ENCODE assay signal across 8 mouse cellular contexts in the genomic region with DNA sequence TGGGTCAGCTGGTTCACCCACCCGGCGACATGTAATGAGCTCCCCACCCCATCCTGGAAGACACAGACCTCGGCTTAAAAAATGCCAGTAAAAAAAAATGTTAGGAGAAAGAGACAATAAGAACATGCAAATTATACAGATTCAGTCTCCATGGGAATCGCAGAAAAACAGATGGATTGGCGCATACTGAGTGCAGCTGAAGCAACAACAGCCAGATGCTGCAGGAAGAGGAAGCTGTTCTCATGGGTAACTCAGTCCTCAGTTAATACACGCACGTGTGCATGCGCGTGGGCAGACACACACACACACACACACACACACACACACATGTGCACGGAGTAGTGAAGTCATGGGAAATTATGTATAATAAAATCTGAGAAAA. TPM values are rescaled to one million over a fixed set of nuclear protein-coding genes. Genes with fewer than 3 reads are reported as not detected.
A peak's percentile ranks its signal among the peaks of the same experiment; 100 is the strongest.
DNase-seq lines count a peak whose midpoint lies in the region; ATAC-seq and TF ChIP-seq lines count a peak whose summit lies in the region.

No protein-coding gene starts in this region.

- TF ChIP-seq POLR2A in cortical plate, adult 2 months (IDR thresholded peaks at IDR 0.05; ENCODE audit: extremely low read depth, insufficient read depth, low read length), result no peak

- no peaks in the 10 kb centered on the region for H3K36me3 ChIP-seq in limb, embryonic 13.5 days
- peaks cover 3% of the 10 kb centered on the region; the same call in 1 of the 2 replicates for H3K36me3 ChIP-seq in limb, embryonic 10.5 days
- H3K36me3 ChIP-seq in heart, embryonic 14.5 days (ENCODE audit: control insufficient read depth, insufficient read depth, low read length), result no peaks in the 10 kb centered on the region

- H3K27me3 ChIP-seq in limb, embryonic 13.5 days, result no peaks in the 10 kb centered on the region
- no peaks in the 10 kb centered on the region for H3K27me3 ChIP-seq in limb, embryonic 10.5 days (ENCODE audit: low read depth, poor library complexity, severe bottlenecking)
- no peaks in the 10 kb centered on the region for H3K27me3 ChIP-seq in heart, embryonic 14.5 days (ENCODE audit: control insufficient read depth, insufficient read depth, low read length)

- DNase-seq in limb, embryonic 10.5 days (ENCODE audit: low spot score), result no peak
- peak; percentile 37 for DNase-seq in lung, postnatal 36 days
- peak; percentile 50 for DNase-seq in telencephalon, adult 2 months (ENCODE audit: low read depth, low spot score)
- DNase-seq in cerebellum, adult 18-20 months, result no peak

- H3K4me1 ChIP-seq in limb, embryonic 13.5 days, result peaks cover 23% of the 10 kb centered on the region
- H3K4me1 ChIP-seq in limb, embryonic 10.5 days, result peaks cover 16% of the 10 kb centered on the region
- H3K4me1 ChIP-seq in cortical plate, adult 2 months (ENCODE audit: control insufficient read depth, insufficient read depth, low read length), result peaks cover 10% of the 10 kb centered on the region
- peaks cover 27 to 50% of the 10 kb centered on the region in 2 experiments for H3K4me1 ChIP-seq in heart, embryonic 14.5 days (ENCODE audit: control insufficient read depth in 2 of 2, insufficient read depth in 2 of 2, low read length in 2 of 2)

- no peak overlapping the region; the same call in 1 of the 2 replicates for H3K9ac ChIP-seq in limb, embryonic 13.5 days
- peak overlapping the region; percentile 56 for H3K9ac ChIP-seq in heart, embryonic 14.5 days (ENCODE audit: low read length)

- no peaks in the 10 kb centered on the region for H3K9me3 ChIP-seq in limb, embryonic 13.5 days
- no peaks in the 10 kb centered on the region for H3K9me3 ChIP-seq in limb, embryonic 10.5 days (replicated peaks)
- H3K9me3 ChIP-seq in heart, embryonic 14.5 days (ENCODE audit: control insufficient read depth, low read length), result no peaks in the 10 kb centered on the region

- no peak for TF ChIP-seq CTCF in cortical plate, adult 2 months (IDR thresholded peaks at IDR 0.05; ENCODE audit: extremely low read depth, insufficient read depth, low read length)

- H3K27ac ChIP-seq in limb, embryonic 13.5 days, result peak overlapping the region; percentile 70; the same call in 1 of the 2 replicates
- H3K27ac ChIP-seq in limb, embryonic 10.5 days, result no peak overlapping the region
- H3K27ac ChIP-seq in cortical plate, adult 2 months (ENCODE audit: insufficient read depth, low read length), result 0 out of 2 replicates have a peak overlapping the region, but pooled peaks have one; percentile 6
- peak overlapping the region; percentile 57 to 84 for H3K27ac ChIP-seq in heart, embryonic 14.5 days (replicated peaks in 1 of 2; ENCODE audit: control insufficient read depth in 1 of 2, insufficient read depth in 1 of 2, low read depth in 2 of 2, low read length in 2 of 2)

- H3K4me2 ChIP-seq in limb, embryonic 13.5 days (replicated peaks), result peak overlapping the region; percentile 28
- peak overlapping the region; percentile 46 for H3K4me2 ChIP-seq in heart, embryonic 14.5 days (ENCODE audit: low read length)

- ATAC-seq in limb, embryonic 13.5 days (ENCODE audit: low FRiP score, low read depth), result peak; percentile 68; the same call in 1 of the 2 replicates
- ATAC-seq in heart, embryonic 14.5 days (ENCODE audit: insufficient number of reproducible peaks, insufficient read depth, low FRiP score, low read depth), result no peak
- ATAC-seq in monocyte, adult 5-6 weeks (replicated peaks; ENCODE audit: insufficient number of reproducible peaks, low FRiP score, low TSS enrichment, poor library complexity, severe bottlenecking), result no peak

- 54% methylated on average over 10 of the region's 10 CpGs for WGBS in limb, embryonic 13.5 days
- WGBS in limb, embryonic 10.5 days, result 80% methylated on average over 10 of the region's 10 CpGs
- 61% methylated on average over 10 of the region's 10 CpGs for WGBS in heart, embryonic 14.5 days

- no peak overlapping the region for H3K4me3 ChIP-seq in limb, embryonic 13.5 days
- H3K4me3 ChIP-seq in limb, embryonic 10.5 days, result no peak overlapping the region
- H3K4me3 ChIP-seq in cortical plate, adult 2 months (ENCODE audit: insufficient read depth, low read length), result no peak overlapping the region
- H3K4me3 ChIP-seq in heart, embryonic 14.5 days (ENCODE audit: control insufficient read depth in 1 of 2, insufficient read depth in 1 of 2, low read depth in 1 of 2, low read length in 2 of 2), result no peak overlapping the region

RNA-seq across cellular contexts. Expression of gene Lamc1, which starts 23.7 kb away (rescaled TPM):
- polyA plus RNA-seq in limb, embryonic 13.5 days (2015; fragmentation: Nextera tagmentation; extraction: Ambion mirVana), result 31.7 and 35.5 TPM in 2 replicates
- 25.4 and 25.6 TPM in 2 replicates for polyA plus RNA-seq in limb, embryonic 10.5 days (2016; fragmentation: Nextera tagmentation; extraction: Ambion mirVana)
- polyA plus RNA-seq in cortical plate, adult 2 months (2012; rRNA removed), result 23.2 TPM in 2 replicates
- polyA plus RNA-seq in heart, embryonic 14.5 days (2014; fragmentation: Nextera tagmentation; extraction: Ambion mirVana), result 133 and 138 TPM in 2 replicates
- 0.67 to 4.7 TPM (median 1.4 TPM) in 3 replicates for total RNA-seq in monocyte, adult 5-6 weeks (2017)

Comparison
In these comparisons a context has a peak if more than half of its experiments do, and no peak if none do; other contexts are left out.
1. DNase-seq: peak in lung, postnatal 36 days (single experiment) and telencephalon, adult 2 months (single experiment); none in limb, embryonic 10.5 days (single experiment) and cerebellum, adult 18-20 months (0 of 2).